Mouse (Mus musculus): Measurements from ENCODE around the gene H2-DMb1.

The H2-DMb1 gene

GRCm38 (mm10) chr17:34196491-34196890 lies 43.6 kb downstream of the H2-DMb1 start:
- DNase-seq (ENCODE audit: low read depth), result no peak

DNA sequence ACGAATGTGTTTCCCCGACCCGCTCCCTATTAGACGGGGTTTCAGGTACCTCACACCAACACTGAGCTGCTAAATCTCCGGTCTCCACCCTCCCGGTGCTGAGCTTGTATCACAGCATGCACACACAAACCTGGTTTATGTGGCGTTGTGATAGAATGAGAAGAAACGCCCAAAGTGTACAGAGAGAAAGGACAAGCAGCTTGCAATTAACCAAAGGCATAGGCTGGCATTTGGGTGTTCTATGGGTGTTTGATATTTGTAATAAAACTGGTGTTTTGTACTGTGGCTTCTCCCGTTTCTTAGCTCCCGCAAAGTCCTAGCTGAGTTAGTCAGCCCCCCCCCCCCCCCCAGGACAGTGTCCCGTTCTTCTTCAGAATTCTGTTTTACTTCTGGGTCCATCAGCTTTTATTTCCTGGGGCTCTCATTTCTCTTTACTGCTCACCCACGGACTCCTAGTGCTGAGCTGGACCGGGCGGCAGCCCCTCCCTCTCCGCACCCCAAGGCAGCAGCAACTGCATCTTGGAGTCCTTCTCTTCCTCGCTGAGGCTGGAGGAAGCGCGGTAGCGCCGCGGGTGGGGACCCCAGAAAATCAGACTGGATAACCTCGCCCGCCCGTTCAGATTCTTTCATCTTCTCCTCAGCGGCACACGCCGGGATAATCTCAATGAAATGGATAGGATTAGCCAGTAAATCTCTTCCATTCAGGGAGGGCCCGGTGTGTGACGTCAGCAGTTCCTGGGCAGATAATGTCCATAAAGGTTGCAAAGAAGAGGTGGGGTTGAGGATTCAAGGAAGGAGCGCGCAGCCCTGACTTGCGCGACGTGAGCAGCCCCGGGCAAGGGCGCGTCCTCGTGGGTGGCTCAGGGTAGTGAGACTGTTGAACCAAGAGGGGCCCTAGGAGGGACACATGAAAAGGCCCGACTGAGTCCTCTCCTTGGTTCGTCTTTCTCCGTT lies 44.3 kb downstream of the H2-DMb1 start, which contains the start of gene Psmb8:
TSS of gene Psmb8 (plus strand) at position 781 of the 954 bp plus-strand sequence.
- DNase-seq (ENCODE audit: low read depth), result peak; percentile 81

DNA sequence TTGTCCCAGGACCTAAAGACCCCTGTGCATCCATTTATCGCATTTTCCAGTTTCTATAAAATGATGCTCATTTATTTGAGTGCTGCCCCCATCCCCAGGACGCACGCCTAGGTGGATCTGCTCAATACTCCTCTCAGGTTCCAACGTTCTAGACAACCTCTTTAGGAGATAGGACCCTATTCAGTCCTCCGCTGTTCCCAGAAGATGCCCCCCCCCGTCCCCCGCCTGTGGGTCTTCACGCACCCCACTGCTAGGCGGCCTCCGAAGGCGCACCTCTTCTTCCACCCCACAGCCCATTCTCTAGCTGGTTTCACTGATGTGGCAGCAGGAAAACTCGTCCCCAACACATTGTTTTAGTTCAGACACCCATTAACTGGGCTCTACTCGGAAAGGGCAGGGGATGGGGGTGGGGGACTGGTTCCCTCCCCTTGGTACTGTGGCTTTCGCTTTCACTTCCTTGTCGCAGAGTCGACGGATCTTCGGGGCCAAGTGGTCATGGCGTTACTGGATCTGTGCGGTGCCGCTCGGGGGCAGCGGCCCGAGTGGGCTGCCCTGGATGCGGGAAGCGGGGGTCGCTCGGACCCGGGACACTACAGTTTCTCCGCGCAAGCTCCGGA lies 45.1 kb downstream of the H2-DMb1 start:
- DNase-seq (ENCODE audit: low read depth), result no peak

- no peak for DNase-seq (ENCODE audit: low read depth)
Measured at GRCm38 (mm10) chr17:34198521-34198912, 45.6 kb downstream of the H2-DMb1 start.

GRCm38 (mm10) chr17:34199050-34199619 lies 46.3 kb downstream of the H2-DMb1 start:
- DNase-seq (ENCODE audit: low read depth), result no peak

DNA sequence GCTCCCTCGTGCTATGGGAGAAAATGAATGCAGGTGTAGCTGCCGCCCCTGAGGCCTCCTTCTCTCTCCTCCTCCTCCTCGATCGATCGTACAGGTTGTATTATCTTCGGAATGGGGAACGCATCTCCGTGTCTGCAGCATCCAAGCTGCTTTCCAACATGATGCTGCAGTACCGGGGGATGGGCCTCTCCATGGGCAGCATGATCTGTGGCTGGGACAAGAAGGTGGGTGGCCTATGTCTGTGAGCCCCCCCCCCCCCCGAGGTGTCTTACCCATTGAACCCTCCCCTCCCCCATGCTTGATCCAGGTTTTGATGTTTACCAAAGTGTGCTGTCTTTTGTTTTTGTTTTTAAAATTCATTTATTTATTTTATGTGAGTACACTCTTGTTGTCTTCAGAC lies 47.2 kb downstream of the H2-DMb1 start:
- DNase-seq (ENCODE audit: low read depth), result no peak

GRCm38 (mm10) chr17:34200772-34201505 lies 48.1 kb downstream of the H2-DMb1 start:
- no peak for DNase-seq (ENCODE audit: low read depth)

DNA sequence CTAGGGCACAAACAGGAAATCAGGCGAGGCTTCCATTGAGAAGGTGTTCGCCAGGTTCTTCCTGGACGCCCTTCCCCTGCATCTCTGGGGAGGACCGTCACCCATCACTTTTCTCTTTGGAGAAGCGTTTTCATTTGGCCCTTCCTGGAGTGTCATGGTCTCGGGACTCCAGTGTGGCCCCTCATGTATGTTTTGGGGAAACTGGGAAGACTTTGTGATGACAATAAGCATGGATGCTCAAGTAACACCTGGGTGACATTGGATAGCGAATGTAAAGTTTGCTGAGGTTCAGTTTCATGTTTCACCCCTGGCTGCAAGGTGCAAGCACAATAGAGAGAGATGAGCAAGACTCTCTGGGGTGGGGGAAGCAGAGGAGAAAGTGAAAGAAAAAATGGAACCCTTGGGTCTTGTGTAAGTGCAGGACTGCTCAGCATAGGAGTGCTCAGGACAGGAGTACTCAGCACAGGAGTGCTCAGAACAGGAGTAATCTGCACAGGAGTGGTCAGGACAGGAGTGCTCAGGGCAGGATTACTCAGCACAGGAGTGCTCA lies 48.7 kb downstream of the H2-DMb1 start:
- DNase-seq (ENCODE audit: low read depth), result no peak

GRCm38 (mm10) chr17:34202760-34203442 lies 50.0 kb downstream of the H2-DMb1 start:
- no peak for DNase-seq (ENCODE audit: low read depth)

DNA sequence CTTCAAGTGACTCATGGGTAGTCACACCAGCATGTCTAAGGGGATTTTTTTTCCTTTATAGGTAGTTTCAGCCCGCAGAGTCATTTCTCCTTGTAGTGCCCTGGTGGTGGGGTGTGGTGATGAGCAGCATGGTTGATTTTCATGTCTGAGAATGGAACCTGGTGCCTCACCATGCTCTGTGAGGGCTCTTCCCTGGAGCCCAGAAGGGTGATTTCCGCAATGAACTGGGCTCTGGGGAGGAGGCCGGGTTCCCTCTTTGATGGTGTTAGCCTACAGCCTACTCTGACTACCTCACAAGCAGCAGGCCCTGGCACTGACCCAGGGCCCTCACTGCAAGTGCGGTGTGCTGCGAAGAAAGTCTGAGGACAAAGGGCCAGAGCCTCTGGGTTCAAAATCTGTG lies 50.6 kb downstream of the H2-DMb1 start, which contains the start of gene Tap2:
TSS of gene Tap2 (plus strand) at position 84 of the 400 bp plus-strand sequence.
- peak; percentile 25 for DNase-seq (ENCODE audit: low read depth)

DNA sequence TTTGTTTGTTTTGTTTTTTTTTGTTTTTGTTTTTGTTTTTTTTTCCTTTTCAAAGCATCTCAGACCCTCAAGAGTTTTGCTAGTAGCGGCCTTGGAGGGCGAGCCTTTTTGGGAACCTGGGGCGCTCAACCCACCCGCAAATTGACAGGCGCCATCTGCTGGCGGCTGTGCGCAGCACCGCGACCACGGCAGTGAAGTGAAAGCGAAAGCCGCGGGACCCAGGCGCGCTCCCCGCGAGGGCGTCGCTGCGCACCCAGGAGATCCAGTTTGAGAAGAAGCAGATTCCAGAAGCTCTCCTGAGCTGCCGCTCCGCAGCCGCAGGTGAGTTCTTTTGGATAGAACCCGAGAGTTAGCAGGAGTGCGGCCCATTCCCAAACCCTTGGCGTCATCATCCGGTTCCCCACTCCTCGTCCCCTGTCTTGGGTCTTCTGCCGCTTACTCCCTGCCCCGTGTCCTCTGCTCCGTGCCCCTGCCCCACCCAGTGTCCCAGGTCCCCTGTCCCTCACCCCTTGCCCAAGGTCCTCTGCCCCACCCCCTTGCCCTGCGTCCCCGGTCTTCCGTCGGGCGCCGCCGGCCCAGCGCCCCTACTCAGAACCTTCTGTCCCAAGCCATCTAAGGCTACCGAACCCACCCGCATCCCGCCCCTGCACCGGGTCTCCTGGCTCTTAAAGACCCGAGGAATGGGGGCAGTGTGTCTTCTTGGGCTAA lies 51.6 kb downstream of the H2-DMb1 start:
- peak; percentile 96 for DNase-seq (ENCODE audit: low read depth)

- DNase-seq (ENCODE audit: low read depth), result peak; percentile 55
Measured at GRCm38 (mm10) chr17:34205021-34205745, 52.3 kb downstream of the H2-DMb1 start.

DNA sequence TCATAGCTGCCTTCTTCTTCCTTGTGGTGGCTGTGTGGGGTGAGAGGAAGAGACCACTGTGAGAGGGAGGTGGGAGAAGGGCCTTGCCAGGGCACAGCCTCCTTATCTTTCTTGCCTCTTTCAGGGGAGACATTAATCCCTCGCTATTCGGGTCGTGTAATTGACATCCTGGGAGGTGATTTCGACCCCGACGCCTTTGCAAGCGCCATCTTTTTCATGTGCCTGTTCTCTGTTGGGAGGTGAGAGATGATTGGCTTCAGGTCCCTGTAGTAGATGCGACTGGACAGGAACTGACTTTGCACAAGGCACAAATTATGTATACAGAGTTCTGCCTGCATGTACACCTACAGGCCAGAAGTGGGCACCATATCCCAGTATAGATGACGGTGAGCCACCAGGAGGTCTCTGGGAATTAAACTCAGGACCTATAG lies 52.9 kb downstream of the H2-DMb1 start:
- DNase-seq (ENCODE audit: low read depth), result peak; percentile 76

DNA sequence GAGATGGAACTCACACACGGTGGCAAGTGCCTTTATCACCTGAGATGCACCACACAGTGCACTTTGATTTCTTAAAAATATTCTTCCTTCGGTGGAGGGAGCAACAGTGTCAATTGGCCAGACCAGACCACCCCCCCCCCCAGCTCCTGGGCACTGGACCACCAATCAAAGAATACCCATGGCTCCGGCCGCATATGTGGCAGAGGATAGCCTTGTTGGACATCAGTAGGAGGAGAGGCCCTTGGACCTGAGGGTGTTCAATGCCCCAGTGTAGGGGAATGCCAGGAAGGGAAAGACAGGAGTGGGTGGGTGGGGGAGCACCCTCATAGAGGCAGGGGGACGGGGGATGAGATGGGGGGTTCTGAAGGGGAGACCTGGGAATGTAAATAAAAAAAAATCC lies 53.9 kb downstream of the H2-DMb1 start:
- DNase-seq (ENCODE audit: low read depth), result no peak

GRCm38 (mm10) chr17:34207456-34207855 lies 54.6 kb downstream of the H2-DMb1 start:
- DNase-seq (ENCODE audit: low read depth), result no peak

GRCm38 (mm10) chr17:34207866-34208265 lies 55.0 kb downstream of the H2-DMb1 start:
- DNase-seq (ENCODE audit: low read depth), result no peak

DNA sequence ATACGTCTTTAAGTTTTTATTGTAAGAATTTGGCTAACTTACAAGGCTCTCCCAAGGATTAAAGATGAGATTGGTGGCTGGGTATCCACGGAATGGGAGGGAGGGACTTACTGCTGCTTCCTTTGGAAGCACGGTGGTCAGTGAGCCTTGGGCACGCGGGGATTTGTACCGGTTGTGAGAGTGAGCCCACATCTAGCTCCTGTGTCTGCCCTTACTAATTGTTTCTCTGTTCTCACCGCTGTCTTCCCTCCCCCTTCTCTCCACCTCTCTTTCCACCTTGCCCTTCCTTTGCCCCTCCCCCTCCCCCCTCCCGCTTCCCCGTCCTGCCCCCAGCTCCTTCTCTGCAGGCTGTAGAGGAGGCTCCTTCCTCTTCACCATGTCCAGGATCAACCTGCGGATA lies 55.5 kb downstream of the H2-DMb1 start:
- no peak for DNase-seq (ENCODE audit: low read depth)

DNA sequence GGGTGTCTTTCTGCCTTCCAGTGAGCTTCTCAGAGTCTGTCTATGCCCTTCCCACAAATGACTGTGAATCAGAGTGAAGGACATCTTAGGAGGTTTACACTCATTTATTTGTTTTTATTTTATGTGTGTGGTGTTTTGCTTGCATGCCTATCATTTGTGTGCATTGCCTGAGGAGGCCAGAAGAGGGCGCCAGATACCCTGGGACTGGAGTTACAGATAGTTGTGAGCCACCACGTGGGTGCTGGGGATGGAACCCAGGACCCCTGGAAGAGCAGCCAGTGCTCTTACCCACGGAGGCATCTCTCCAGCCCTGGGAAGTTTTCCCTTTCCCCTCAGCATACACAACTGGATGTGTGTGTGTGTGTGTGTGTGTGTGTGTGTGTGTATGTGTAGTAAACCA lies 56.8 kb downstream of the H2-DMb1 start:
- DNase-seq (ENCODE audit: low read depth), result peak; percentile 31

Data from NIH3T3 (cell line).